Mouse (Mus musculus): Measurements from ENCODE around the gene Akr1c12.
"Not testable (repeated sequence)": the region's sequence is repeated elsewhere in the genome, so short reads cannot be mapped to it uniquely, and the experiment has no call there.

Akr1c12 gene

GRCm38 (mm10) chr13:4279284-4279683, at the start of gene Akr1c12:
Gene Akr1c12, minus strand, starts transcription at chr13:4279433.
- DNase-seq (ENCODE audit: low read depth in 2 of 2, low spot score in 2 of 2) = no peak

GRCm38 (mm10) chr13:4318773-4319172, 39.5 kb upstream of the Akr1c12 start:
- DNase-seq (ENCODE audit: low read depth in 2 of 2, low spot score in 2 of 2) = no peak

GRCm38 (mm10) chr13:4313907-4314306, 34.7 kb upstream of the Akr1c12 start:
- no peak for DNase-seq (ENCODE audit: low read depth in 2 of 2, low spot score in 2 of 2)

GRCm38 (mm10) chr13:4304861-4305565, 25.8 kb upstream of the Akr1c12 start:
- no peak for DNase-seq (ENCODE audit: low read depth in 2 of 2, low spot score in 2 of 2)

GRCm38 (mm10) chr13:4296991-4297390, 17.8 kb upstream of the Akr1c12 start:
- DNase-seq (ENCODE audit: low read depth in 2 of 2, low spot score in 2 of 2) = no peak

GRCm38 (mm10) chr13:4281471-4282412, 2.5 kb upstream of the Akr1c12 start:
- DNase-seq (ENCODE audit: low read depth in 2 of 2, low spot score in 2 of 2) = no peak

GRCm38 (mm10) chr13:4277526-4277925, 1.7 kb downstream of the Akr1c12 start:
- no peak for DNase-seq (ENCODE audit: low read depth in 2 of 2, low spot score in 2 of 2)

GRCm38 (mm10) chr13:4270860-4271259, 8.4 kb downstream of the Akr1c12 start:
- no peak for DNase-seq (ENCODE audit: low read depth in 2 of 2, low spot score in 2 of 2)

GRCm38 (mm10) chr13:4265455-4265854, 13.8 kb downstream of the Akr1c12 start:
- not testable (repeated sequence) for DNase-seq (ENCODE audit: low read depth in 2 of 2, low spot score in 2 of 2)

GRCm38 (mm10) chr13:4265047-4265446, 14.2 kb downstream of the Akr1c12 start:
- no peak for DNase-seq (ENCODE audit: low read depth in 2 of 2, low spot score in 2 of 2)

- no peak for DNase-seq (ENCODE audit: low read depth in 2 of 2, low spot score in 2 of 2)
These were observed 14.6 kb downstream of the Akr1c12 start for GRCm38 (mm10) chr13:4264612-4265011.

- no peak for DNase-seq (ENCODE audit: low read depth in 2 of 2, low spot score in 2 of 2)
These were observed 21.9 kb downstream of the Akr1c12 start for GRCm38 (mm10) chr13:4257349-4257748.

GRCm38 (mm10) chr13:4256894-4257293, 22.3 kb downstream of the Akr1c12 start:
- DNase-seq (ENCODE audit: low read depth in 2 of 2, low spot score in 2 of 2) = not testable (repeated sequence)

GRCm38 (mm10) chr13:4249347-4249746, 29.9 kb downstream of the Akr1c12 start:
- no peak for DNase-seq (ENCODE audit: low read depth in 2 of 2, low spot score in 2 of 2)

GRCm38 (mm10) chr13:4244861-4245559, 34.2 kb downstream of the Akr1c12 start:
- DNase-seq (ENCODE audit: low read depth in 2 of 2, low spot score in 2 of 2) = no peak

GRCm38 (mm10) chr13:4233536-4234172, 45.6 kb downstream of the Akr1c12 start:
- DNase-seq (ENCODE audit: low read depth in 2 of 2, low spot score in 2 of 2) = no peak

GRCm38 (mm10) chr13:4233135-4233534, 46.1 kb downstream of the Akr1c12 start:
- no peak for DNase-seq (ENCODE audit: low read depth in 2 of 2, low spot score in 2 of 2)

GRCm38 (mm10) chr13:4230841-4231623, 48.2 kb downstream of the Akr1c12 start:
- no peak for DNase-seq (ENCODE audit: low read depth in 2 of 2, low spot score in 2 of 2)

GRCm38 (mm10) chr13:4228441-4228840, 50.8 kb downstream of the Akr1c12 start, which contains the start of gene Akr1c19:
Gene Akr1c19, plus strand, starts transcription at chr13:4228700.
- DNase-seq (ENCODE audit: low read depth in 2 of 2, low spot score in 2 of 2) = no peak
